Mouse (Mus musculus) lung, postnatal 0 days (tissue): ENCODE data around the gene Dhodh.

Experiments used
- CTCF ChIP-seq: IDR thresholded peaks from 2 replicates; pipeline ENCODE4 v1.5.1; 2016; ENCODE audit warnings: antibody characterized with exemption, mild to moderate bottlenecking
- EP300 ChIP-seq: IDR thresholded peaks from 2 replicates; pipeline ENCODE4 v1.6.1; 2016; ENCODE audit warnings: antibody characterized with exemption, mild to moderate bottlenecking, control low read depth

DNA sequence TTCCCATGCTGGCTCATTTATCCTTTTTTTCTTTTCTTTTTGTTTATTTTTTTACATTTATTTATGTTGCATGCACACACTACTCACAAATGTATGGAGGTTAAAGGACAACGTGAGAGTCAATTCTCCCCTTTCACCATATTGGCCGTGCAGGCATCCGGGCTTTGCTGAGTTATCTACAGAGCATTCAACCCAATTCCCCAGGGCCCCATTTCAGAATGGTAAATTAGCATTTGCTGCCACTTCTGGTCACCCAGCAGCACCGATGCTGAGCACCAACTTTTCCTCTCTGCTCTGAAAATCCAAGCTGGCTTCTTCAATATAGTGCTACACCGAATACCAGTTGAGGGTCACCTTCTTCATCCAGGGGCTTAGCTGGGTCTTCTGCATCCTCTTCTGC, 30.4 kb upstream of the Dhodh start:
- TF ChIP-seq CTCF = no peak
- no peak for TF ChIP-seq EP300
